Mouse (Mus musculus) MEL (cell line): Measurements from ENCODE around the gene Tshz2.

Experiments used
- E2F4 ChIP-seq: IDR thresholded peaks from 2 replicates; pipeline ENCODE4 v1.6.1; 2011; ENCODE audit warnings: low read depth, low read length, improper control_type of control experiment, borderline replicate concordance
- JUND ChIP-seq: IDR thresholded peaks from 2 replicates; pipeline ENCODE4 v1.6.1; 2011; ENCODE audit warnings: low read depth, mild to moderate bottlenecking, improper control_type of control experiment, low read length
- MXI1 ChIP-seq: IDR thresholded peaks from 2 replicates; pipeline ENCODE4 v1.6.1; 2011; ENCODE audit warnings: mild to moderate bottlenecking, low read depth, low read length, improper control_type of control experiment

DNA sequence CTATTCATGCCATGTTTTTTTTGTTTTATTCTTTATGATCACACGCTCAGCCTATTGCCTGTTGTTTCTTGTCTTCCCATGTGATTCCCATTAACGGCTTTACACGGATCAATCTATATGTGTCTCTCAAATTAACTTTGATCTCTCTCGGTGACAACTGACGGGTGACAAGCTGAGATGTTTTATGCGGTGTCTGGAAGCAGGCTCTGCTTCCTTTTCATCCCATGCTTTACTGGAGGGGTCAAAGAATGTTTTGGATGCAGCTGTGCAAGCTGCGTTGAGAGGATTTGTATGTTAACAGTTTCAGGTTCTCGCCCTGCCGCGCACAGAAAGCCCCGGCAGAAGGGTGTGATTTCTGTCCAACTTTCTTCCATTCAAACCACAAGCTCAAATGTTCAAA, 155.1 kb downstream of the Tshz2 start:
- no peak for TF ChIP-seq E2F4
- no peak for TF ChIP-seq JUND
- no peak for TF ChIP-seq MXI1
